Comparison of ENCODE assay signal across 7 mouse cellular contexts in genomic region chr6:125476090-125476489, GRCm38 (mm10). TPM values are rescaled to one million over a fixed set of nuclear protein-coding genes. Genes with fewer than 3 reads are reported as not detected.
DNase-seq lines count a peak whose midpoint lies in the region; ATAC-seq lines count a peak whose summit lies in the region.

No protein-coding gene starts in this region.

- H3K36me3 ChIP-seq in kidney, embryonic 16.5 days (ENCODE audit: insufficient read depth, low read length): no peaks in the 10 kb centered on the region
- H3K36me3 ChIP-seq in embryonic facial prominence, embryonic 14.5 days (ENCODE audit: control insufficient read depth, insufficient read depth, low read length): no peaks in the 10 kb centered on the region
- H3K36me3 ChIP-seq in heart, embryonic 14.5 days (ENCODE audit: control insufficient read depth, insufficient read depth, low read length): no peaks in the 10 kb centered on the region

- DNase-seq in kidney, postnatal 4 days: no peak
- DNase-seq in embryonic facial prominence, embryonic 14.5 days (ENCODE audit: low spot score): no peak
- DNase-seq in lung, postnatal 36 days: peak; percentile 64
- DNase-seq in frontal cortex, postnatal 36 days (ENCODE audit: low spot score in 2 of 2): no peak
- no peak for DNase-seq in c-Kit-positive CD71-positive TER-119-positive erythroid progenitor cells, embryonic 14.5 days (ENCODE audit: low spot score)

- no peak overlapping the region for H3K4me2 ChIP-seq in kidney, embryonic 16.5 days (replicated peaks; ENCODE audit: low read depth, low read length)
- no peak overlapping the region for H3K4me2 ChIP-seq in embryonic facial prominence, embryonic 14.5 days (ENCODE audit: low read depth, low read length)
- no peak overlapping the region for H3K4me2 ChIP-seq in heart, embryonic 14.5 days (ENCODE audit: low read length)

- peak overlapping the region; percentile 61 for H3K27ac ChIP-seq in kidney, embryonic 16.5 days (ENCODE audit: low read length)
- H3K27ac ChIP-seq in embryonic facial prominence, embryonic 14.5 days (replicated peaks; ENCODE audit: low read depth, low read length): peak overlapping the region; percentile 70
- peak overlapping the region in 1 of 2 experiments; percentile 77; a peak in 2 of 4 replicates for H3K27ac ChIP-seq in heart, embryonic 14.5 days (replicated peaks in 1 of 2; ENCODE audit: control insufficient read depth in 1 of 2, insufficient read depth in 1 of 2, low read depth in 2 of 2, low read length in 2 of 2)

- H3K4me3 ChIP-seq in kidney, embryonic 16.5 days (ENCODE audit: low read length): no peak overlapping the region
- H3K4me3 ChIP-seq in embryonic facial prominence, embryonic 14.5 days (ENCODE audit: low read depth, low read length): no peak overlapping the region
- no peak overlapping the region for H3K4me3 ChIP-seq in heart, embryonic 14.5 days (ENCODE audit: control insufficient read depth in 1 of 2, insufficient read depth in 1 of 2, low read depth in 1 of 2, low read length in 2 of 2)

- H3K9me3 ChIP-seq in kidney, embryonic 16.5 days (ENCODE audit: low read length): no peaks in the 10 kb centered on the region
- no peaks in the 10 kb centered on the region for H3K9me3 ChIP-seq in embryonic facial prominence, embryonic 14.5 days (ENCODE audit: control insufficient read depth, low read length)
- no peaks in the 10 kb centered on the region for H3K9me3 ChIP-seq in heart, embryonic 14.5 days (ENCODE audit: control insufficient read depth, low read length)

- H3K4me1 ChIP-seq in kidney, embryonic 16.5 days (ENCODE audit: insufficient read depth, low read length): peaks cover 76% of the 10 kb centered on the region
- H3K4me1 ChIP-seq in embryonic facial prominence, embryonic 14.5 days (ENCODE audit: control insufficient read depth, insufficient read depth, low read length): peaks cover 36% of the 10 kb centered on the region
- H3K4me1 ChIP-seq in heart, embryonic 14.5 days (ENCODE audit: control insufficient read depth in 2 of 2, insufficient read depth in 2 of 2, low read length in 2 of 2): peaks cover 40% of the 10 kb centered on the region in 2 experiments

- no peak overlapping the region for H3K9ac ChIP-seq in kidney, embryonic 16.5 days (replicated peaks; ENCODE audit: low read length)
- H3K9ac ChIP-seq in embryonic facial prominence, embryonic 14.5 days (ENCODE audit: low read depth, low read length): 0 out of 2 replicates have a peak overlapping the region, but pooled peaks have one; percentile 9
- H3K9ac ChIP-seq in heart, embryonic 14.5 days (ENCODE audit: low read length): no peak overlapping the region

- 53% methylated on average over 8 of the region's 8 CpGs for WGBS in kidney, embryonic 16.5 days
- 39% methylated on average over 8 of the region's 8 CpGs for WGBS in embryonic facial prominence, embryonic 14.5 days
- 39% methylated on average over 8 of the region's 8 CpGs for WGBS in heart, embryonic 14.5 days

- no peaks in the 10 kb centered on the region for H3K27me3 ChIP-seq in kidney, embryonic 16.5 days (ENCODE audit: insufficient read depth, low read length)
- H3K27me3 ChIP-seq in embryonic facial prominence, embryonic 14.5 days (replicated peaks; ENCODE audit: control insufficient read depth, insufficient read depth, low read length): no peaks in the 10 kb centered on the region
- no peaks in the 10 kb centered on the region for H3K27me3 ChIP-seq in heart, embryonic 14.5 days (ENCODE audit: control insufficient read depth, insufficient read depth, low read length)

- no peak for ATAC-seq in kidney, embryonic 16.5 days (ENCODE audit: low FRiP score, low TSS enrichment)
- no peak for ATAC-seq in embryonic facial prominence, embryonic 14.5 days (ENCODE audit: low read depth)
- peak; percentile 31 for ATAC-seq in heart, embryonic 14.5 days (ENCODE audit: insufficient number of reproducible peaks, insufficient read depth, low FRiP score, low read depth)

RNA-seq across cellular contexts. Expression of gene Cd9, which starts 18.5 kb away (rescaled TPM):
- 158 and 178 TPM in 2 replicates for polyA plus RNA-seq in kidney, embryonic 16.5 days (2015; fragmentation: Nextera tagmentation; extraction: Ambion mirVana)
- 241 and 245 TPM in 2 replicates for polyA plus RNA-seq in embryonic facial prominence, embryonic 14.5 days (2014; fragmentation: Nextera tagmentation; extraction: Ambion mirVana)
- 88.8 and 91.8 TPM in 2 replicates for polyA plus RNA-seq in heart, embryonic 14.5 days (2014; fragmentation: Nextera tagmentation; extraction: Ambion mirVana)
